Mouse (Mus musculus): ENCODE data around the gene Polr3e.

- TF ChIP-seq CTCF (IDR thresholded peaks at IDR 0.05; ENCODE audit: borderline replicate concordance, insufficient read depth, low read length) (no peak), POLR2A (IDR thresholded peaks at IDR 0.05; ENCODE audit: low read depth, low read length) (no peak)
Measured at GRCm38 (mm10) chr7:120880770-120881169, 36.8 kb upstream of the Polr3e start.
